Mouse (Mus musculus) myocyte (in vitro differentiated cells): Measurements from ENCODE around the gene Abcf2. TPM values are rescaled to one million over a fixed set of nuclear protein-coding genes. Genes with fewer than 3 reads are reported as not detected.
A peak's percentile ranks its signal among the peaks of the same experiment; 100 is the strongest.
"Not testable (repeated sequence)": the region's sequence is repeated elsewhere in the genome, so short reads cannot be mapped to it uniquely, and the experiment has no call there.

Experiments
- H3K27me3 ChIP-seq: one replicate; pipeline ENCODE4 v1.6.1; 2011; ENCODE audit not compliant: control insufficient read depth, insufficient read depth, insufficient read length
- H3K36me3 ChIP-seq: one replicate; pipeline ENCODE4 v1.6.1; 2011; ENCODE audit not compliant: control insufficient read depth, insufficient read depth
- H3K4me2 ChIP-seq: one replicate; pipeline ENCODE4 v1.6.1; 2011; ENCODE audit warnings: low read depth, control low read depth
- H3K4me3 ChIP-seq: one replicate; pipeline ENCODE4 v1.5.1; 2011; ENCODE audit warnings: mild to moderate bottlenecking, control low read depth, moderate library complexity
- H3K79me2 ChIP-seq: one replicate; pipeline ENCODE4 v1.6.1; 2011; ENCODE audit not compliant: control insufficient read depth, insufficient read depth
- H3ac ChIP-seq: one replicate; pipeline ENCODE4 v1.6.1; 2011; ENCODE audit not compliant: control insufficient read depth, insufficient read length
- CEBPB ChIP-seq: IDR thresholded peaks from 2 replicates; pipeline ENCODE4 v1.6.1; 2011; ENCODE audit warnings: mild to moderate bottlenecking, moderate library complexity; ENCODE audit not compliant: poor library complexity, insufficient read depth, severe bottlenecking
- E2F4 ChIP-seq: IDR thresholded peaks from one replicate; pipeline ENCODE4 v1.6.1; 2011; ENCODE audit warnings: mild to moderate bottlenecking, control low read depth, moderate library complexity; ENCODE audit not compliant: insufficient read depth
- MAX ChIP-seq: IDR thresholded peaks from one replicate; pipeline ENCODE4 v1.6.1; 2011; ENCODE audit warnings: low read depth, mild to moderate bottlenecking, control low read depth
- MYOD1 ChIP-seq, 3 experiments: IDR thresholded peaks; one replicate each; pipeline ENCODE4 v1.6.1; 2011; ENCODE audit warnings: control low read depth in 2 of 3, low read depth in 2 of 3, mild to moderate bottlenecking in 2 of 3, moderate library complexity in 1 of 3; ENCODE audit not compliant: insufficient read length in 2 of 3, control insufficient read depth in 1 of 3
- MYOG ChIP-seq, 3 experiments: IDR thresholded peaks; one replicate each; pipeline ENCODE4 v1.6.1; 2011; ENCODE audit warnings: control low read depth in 2 of 3, low read depth in 2 of 3, mild to moderate bottlenecking in 2 of 3; ENCODE audit not compliant: insufficient read length in 2 of 3, control insufficient read depth in 1 of 3, insufficient read depth in 1 of 3
- POLR2A ChIP-seq: IDR thresholded peaks from one replicate; pipeline ENCODE4 v1.6.1; 2011; ENCODE audit warnings: low read depth, mild to moderate bottlenecking, control low read depth, moderate library complexity; ENCODE audit not compliant: insufficient read length
- POLR2AphosphoS2 ChIP-seq: IDR thresholded peaks from one replicate; pipeline ENCODE4 v1.6.1; 2011; ENCODE audit warnings: low read depth, control low read depth; ENCODE audit not compliant: insufficient read length
- REST ChIP-seq: IDR thresholded peaks from one replicate; pipeline ENCODE4 v1.6.1; 2011; ENCODE audit warnings: mild to moderate bottlenecking, control low read depth, moderate library complexity; ENCODE audit not compliant: insufficient read depth, insufficient read length
- SRF ChIP-seq: IDR thresholded peaks from one replicate; pipeline ENCODE4 v1.6.1; 2011; ENCODE audit warnings: low read depth; ENCODE audit not compliant: control insufficient read depth, insufficient read length
- TCF12 ChIP-seq: IDR thresholded peaks from one replicate; pipeline ENCODE4 v1.6.1; 2011; ENCODE audit warnings: mild to moderate bottlenecking, control low read depth; ENCODE audit not compliant: poor library complexity, insufficient read depth, severe bottlenecking
- TCF3 ChIP-seq: IDR thresholded peaks from one replicate; pipeline ENCODE4 v1.6.1; 2011; ENCODE audit warnings: low read depth, control low read depth; ENCODE audit not compliant: insufficient read length
- USF1 ChIP-seq: IDR thresholded peaks from one replicate; pipeline ENCODE4 v1.6.1; 2011; ENCODE audit warnings: low read depth, mild to moderate bottlenecking, control low read depth, moderate library complexity
- polyA plus RNA-seq: library from polyadenylated mRNA; unstranded; fragments of >200 nt; fragmentation: generic; extraction: Trizol; gene quantifications from one replicate; pipeline ENCODE4 v1.2.1, GENCODE M21; 2012; ENCODE audit warnings: missing spikeins

Abcf2 gene
- polyA plus RNA-seq, 1 experiment, result 137 TPM

DNA sequence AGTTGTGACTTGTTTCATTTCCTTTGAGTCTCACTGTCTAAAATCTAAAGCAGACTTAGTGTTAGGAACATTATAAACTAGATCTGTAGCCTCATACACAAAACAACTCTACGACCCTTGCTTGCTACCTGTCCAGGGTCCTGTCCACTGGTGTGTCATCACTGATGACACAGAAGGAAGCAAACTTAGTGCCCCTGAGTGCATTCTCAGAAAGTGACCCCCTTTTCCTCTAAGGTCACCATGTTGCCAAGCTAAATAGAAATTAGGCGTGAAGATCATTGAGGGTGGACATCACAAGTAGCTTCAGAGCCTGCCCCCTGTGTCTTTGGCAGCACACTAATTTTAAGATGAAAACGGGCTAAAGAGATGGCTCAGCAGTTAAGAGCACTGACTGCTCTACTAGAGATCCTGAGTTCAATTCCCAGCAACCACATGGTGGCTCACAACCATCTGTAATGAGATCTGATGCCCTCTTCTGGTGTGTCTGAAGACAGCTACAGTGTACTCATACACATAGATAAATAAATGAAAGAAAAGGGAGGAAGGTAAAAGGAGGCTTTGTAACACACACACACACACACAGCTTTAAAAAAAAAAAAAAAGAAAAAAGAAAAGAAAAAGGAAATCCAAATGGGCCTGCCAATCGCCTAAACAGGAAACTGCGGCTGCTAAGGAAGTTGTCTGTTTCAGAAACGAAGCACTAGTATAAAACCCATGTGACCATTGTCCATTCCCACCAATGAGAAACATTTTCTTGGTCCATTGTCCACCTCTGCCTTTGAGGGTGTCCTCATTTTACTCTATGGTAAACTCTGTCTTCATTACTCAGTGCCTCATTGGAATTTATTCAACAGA, 1.1 kb upstream of the Abcf2 start:
- Histone ChIP-seq H3ac (peak overlapping the region; percentile 77), H3K27me3 (no peaks in the 10 kb centered on the region), H3K4me2 (peak overlapping the region; percentile 99), H3K36me3 (peaks cover 18% of the 10 kb centered on the region), H3K4me3 (peak overlapping the region; percentile 87), H3K79me2 (peaks cover 27% of the 10 kb centered on the region)
- TF ChIP-seq MYOD1 (IDR thresholded peaks at IDR 0.05; ENCODE audit: control insufficient read depth in 1 of 3, insufficient read length in 2 of 3, low read depth in 2 of 3), result no peak
- TF ChIP-seq MAX, result no peak
- TF ChIP-seq REST, result no peak
- TF ChIP-seq TCF3, result no peak
- no peak for TF ChIP-seq E2F4
- TF ChIP-seq MYOG (IDR thresholded peaks at IDR 0.05; ENCODE audit: control insufficient read depth in 1 of 3, insufficient read depth in 1 of 3, insufficient read length in 2 of 3, low read depth in 2 of 3), result no peak
- no peak for TF ChIP-seq SRF
- no peak for TF ChIP-seq TCF12
- TF ChIP-seq POLR2AphosphoS2, result no peak
- TF ChIP-seq USF1, result no peak
- no peak for TF ChIP-seq POLR2A
- no peak for TF ChIP-seq CEBPB

- Histone ChIP-seq H3ac (peak overlapping the region; percentile 77), H3K79me2 (peaks cover 27% of the 10 kb centered on the region), H3K36me3 (peaks cover 31% of the 10 kb centered on the region), H3K27me3 (no peaks in the 10 kb centered on the region), H3K4me3 (peak overlapping the region; percentile 87), H3K4me2 (peak overlapping the region; percentile 96)
- no peak for TF ChIP-seq TCF12
Observed at GRCm38 (mm10) chr5:24576801-24577182, 475 bp downstream of the Abcf2 start.

- peaks cover 39% of the 10 kb centered on the region for H3K36me3 ChIP-seq
- peak overlapping the region; percentile 96 for H3K4me2 ChIP-seq
- peak overlapping the region; percentile 87 for H3K4me3 ChIP-seq
- H3ac ChIP-seq, result no peak overlapping the region
- H3K79me2 ChIP-seq, result peaks cover 27% of the 10 kb centered on the region
- TF ChIP-seq MAX, result no peak
- TF ChIP-seq POLR2AphosphoS2, result no peak
- TF ChIP-seq TCF12, result no peak
- TF ChIP-seq REST, result no peak
- TF ChIP-seq POLR2A, result no peak
- TF ChIP-seq CEBPB, result no peak
- no peak for TF ChIP-seq MYOD1 (IDR thresholded peaks at IDR 0.05; ENCODE audit: control insufficient read depth in 1 of 3, insufficient read length in 2 of 3, low read depth in 2 of 3)
- no peak for TF ChIP-seq E2F4
- no peak for TF ChIP-seq TCF3
- no peak for TF ChIP-seq MYOG (IDR thresholded peaks at IDR 0.05; ENCODE audit: control insufficient read depth in 1 of 3, insufficient read depth in 1 of 3, insufficient read length in 2 of 3, low read depth in 2 of 3)
- TF ChIP-seq SRF, result no peak
- TF ChIP-seq USF1, result no peak
- no peaks in the 10 kb centered on the region for H3K27me3 ChIP-seq
Observed at GRCm38 (mm10) chr5:24575948-24576347, 1.3 kb downstream of the Abcf2 start.

DNA sequence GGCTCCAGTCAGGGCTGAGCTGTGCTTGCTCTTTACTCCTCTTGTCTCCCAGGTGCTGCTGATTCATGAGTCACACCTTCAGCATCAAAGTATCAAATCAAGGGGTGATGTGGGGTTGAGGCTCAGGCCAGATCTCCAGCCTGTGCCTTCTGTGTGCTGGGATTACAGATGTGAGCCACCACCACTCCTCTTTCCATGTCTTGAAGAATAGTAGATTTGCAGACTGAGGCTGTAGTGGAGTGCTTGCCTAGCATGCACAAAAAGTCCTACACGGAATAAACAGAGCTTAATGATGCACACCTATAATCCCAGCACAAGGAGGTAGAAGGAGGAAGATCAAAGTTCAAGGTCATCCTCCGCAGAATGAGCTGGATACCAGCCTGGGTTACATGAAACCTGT, 20.6 kb downstream of the Abcf2 start, which contains the start of gene 4931409K22Rik:
Gene 4931409K22Rik, minus strand, starts transcription at position 101 of the 400 bp plus-strand sequence.
- H3K79me2 ChIP-seq, result no peaks in the 10 kb centered on the region
- no peak within 1 kb of the TSS for H3K4me2 ChIP-seq
- TF ChIP-seq POLR2A (no peak), POLR2AphosphoS2 (no peak), TCF12 (no peak), MYOG (IDR thresholded peaks at IDR 0.05; ENCODE audit: control insufficient read depth in 1 of 3, insufficient read depth in 1 of 3, insufficient read length in 2 of 3, low read depth in 2 of 3) (no peak), MAX (no peak), E2F4 (no peak), CEBPB (no peak), USF1 (no peak), SRF (no peak)

GRCm38 (mm10) chr5:24555335-24555734, 21.9 kb downstream of the Abcf2 start:
- H3K4me3 ChIP-seq, H3K79me2 ChIP-seq, H3K4me2 ChIP-seq, H3K36me3 ChIP-seq, H3ac ChIP-seq: not testable (repeated sequence)
- peaks cover 49% of the 10 kb centered on the region for H3K27me3 ChIP-seq

More for the DNA sequence above, 20.6 kb downstream of the Abcf2 start, which contains the start of gene 4931409K22Rik:
- H3ac ChIP-seq, result no peak within 1 kb of the TSS
- H3K36me3 ChIP-seq, result no peaks in the 10 kb centered on the region
- peaks cover 35% of the 10 kb centered on the region for H3K27me3 ChIP-seq
- H3K4me3 ChIP-seq, result no peak within 1 kb of the TSS
